Mouse (Mus musculus): ENCODE results near the gene Ankrd33b.

- TF ChIP-seq CTCF (IDR thresholded peaks at IDR 0.05; ENCODE audit: extremely low read depth, insufficient read length, insufficient replicate concordance, low read depth, low read length) (peak; percentile 41; the same call in 1 of the 2 replicates), POLR2A (IDR thresholded peaks at IDR 0.05; ENCODE audit: low read depth, low read length) (no peak)
Observed at GRCm38 (mm10) chr15:31309526-31309925, 58.0 kb downstream of the Ankrd33b start.

Data from small intestine, adult 2 months (tissue).